Mouse (Mus musculus) lung, adult 10 weeks (tissue): ENCODE data around the gene Hspa12a. TPM values are rescaled to one million over a fixed set of nuclear protein-coding genes. Genes with fewer than 3 reads are reported as not detected.

Experiments
- polyA plus RNA-seq: library from polyadenylated mRNA; stranded (reverse); fragments of 350-450 nt; fragmentation: Illumina TruSeq; extraction: RNeasy Lipid Tissue Mini Kit (QIAGEN cat#74804); gene quantifications from one replicate; pipeline ENCODE4 v1.2.3, GENCODE M21; 2014; ENCODE audit warnings: low read depth, low replicate concordance; ENCODE audit not compliant: insufficient read depth

Gene Hspa12a
- polyA plus RNA-seq: 5.1 TPM

DNA sequence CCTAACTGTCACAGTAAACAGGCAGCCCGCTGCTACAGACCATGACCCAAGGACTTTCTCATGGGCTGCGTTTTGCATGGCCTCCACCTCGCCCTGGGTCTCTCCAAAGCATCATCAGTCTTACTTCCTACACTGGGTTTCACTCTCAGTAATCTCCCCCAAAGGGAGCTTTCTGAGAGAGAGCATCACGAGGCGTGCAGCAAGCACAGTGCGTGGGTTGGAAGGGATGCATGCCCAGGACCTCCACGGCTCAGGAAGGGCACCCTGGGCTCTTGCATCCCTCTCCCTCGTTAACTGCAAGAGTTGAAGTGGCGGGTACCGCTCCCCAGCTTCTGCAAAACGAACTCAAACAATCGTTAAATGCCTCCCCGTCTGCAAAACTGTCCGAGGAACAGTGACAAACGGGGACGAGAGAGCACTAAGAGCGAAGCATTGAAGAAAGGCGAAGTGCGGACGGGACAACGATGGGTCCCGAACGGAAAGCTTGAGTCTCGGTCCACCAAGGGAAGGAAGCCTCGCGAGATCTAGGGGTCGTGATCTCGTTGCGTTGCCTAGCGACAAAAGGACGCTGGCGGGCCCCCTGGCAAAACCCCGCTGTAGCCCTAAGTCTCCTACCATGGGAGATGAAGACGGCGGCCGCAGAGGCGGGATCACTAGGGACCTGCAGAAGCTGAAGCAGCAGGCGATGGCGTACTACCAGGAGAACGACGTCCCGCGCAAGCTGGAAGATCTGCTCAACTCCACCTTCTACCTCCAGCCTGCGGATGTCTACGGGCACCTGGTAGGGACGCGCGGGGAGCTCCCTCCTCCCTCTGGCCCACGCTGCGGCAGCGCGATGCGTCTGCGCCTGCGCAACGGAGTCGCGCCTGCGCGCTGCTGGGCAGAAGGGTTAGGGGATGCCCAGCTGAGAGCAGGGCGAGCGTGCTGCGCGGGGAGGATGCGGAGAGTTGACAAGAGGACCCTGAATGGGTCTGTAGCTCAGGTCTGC, at the start of gene Hspa12a, which contains the start of gene Eno4:
Hspa12a (minus strand) TSS at position 814 of the 988 bp plus-strand sequence.
Eno4 (plus strand) TSS at position 585 of the 988 bp plus-strand sequence.

GRCm38 (mm10) chr19:58794284-58794683, 149.2 kb downstream of the Hspa12a start, which contains the start of gene 1700019N19Rik:
Gene 1700019N19Rik (minus strand): TSS chr19:58794461.

DNA sequence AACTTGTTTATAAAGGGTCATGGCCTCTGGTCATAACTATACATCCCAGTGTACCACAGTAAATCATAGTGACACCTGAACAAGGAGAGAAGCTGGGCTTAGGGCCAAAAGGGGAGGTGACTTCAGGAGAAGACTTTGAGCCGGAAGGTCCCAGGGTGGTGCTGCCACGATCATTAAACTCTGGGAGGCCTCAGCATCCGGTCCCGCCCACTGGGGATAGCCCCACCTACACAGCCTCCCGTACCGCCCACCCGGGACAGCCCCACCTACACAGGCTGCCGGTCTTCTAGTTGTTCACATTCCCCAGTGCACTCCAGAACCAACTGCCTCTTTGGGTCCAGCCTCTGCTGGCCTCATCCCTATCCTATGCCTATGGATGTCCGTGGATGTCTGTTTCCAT, 184.0 kb downstream of the Hspa12a start, which contains the start of gene Pnliprp2:
Pnliprp2 (plus strand) TSS at position 297 of the 400 bp plus-strand sequence.

Other genes starting within 250 kb of the Hspa12a start
- gene Pnliprp1, start 214.8 kb downstream of the Hspa12a start, polyA plus RNA-seq: 0.71 TPM
- gene Pnliprp2, start 183.9 kb downstream of the Hspa12a start, polyA plus RNA-seq: not detected
- not detected for gene 1700019N19Rik, start 149.2 kb downstream of the Hspa12a start, polyA plus RNA-seq
- gene Eno4, start 229 bp downstream of the Hspa12a start, polyA plus RNA-seq: 5.8 TPM
- 11.2 TPM for gene Shtn1, start 132.4 kb upstream of the Hspa12a start, polyA plus RNA-seq
- not detected for gene Vax1, start 226.4 kb upstream of the Hspa12a start, polyA plus RNA-seq